Mouse (Mus musculus): ENCODE data around the gene Rnase11. TPM values are rescaled to one million over a fixed set of nuclear protein-coding genes. Genes with fewer than 3 reads are reported as not detected.
A peak's percentile ranks its signal among the peaks of the same experiment; 100 is the strongest.
"Not testable (repeated sequence)": the region's sequence is repeated elsewhere in the genome, so short reads cannot be mapped to it uniquely, and the experiment has no call there.

Rnase11 gene
- polyA plus RNA-seq (2011; ENCODE audit: insufficient read depth, insufficient read length, low read depth, missing spikeins), result not detected in 2 replicates

GRCm38 (mm10) chr14:51050063-51050462 is at the start of gene Rnase11:
Gene Rnase11, minus strand, starts transcription at chr14:51050163.
- TF ChIP-seq EP300 (IDR thresholded peaks at IDR 0.05; ENCODE audit: insufficient read depth, low read depth, low read length) (no peak), POLR2A (IDR thresholded peaks at IDR 0.05; ENCODE audit: insufficient read depth, low read length) (no peak), CTCF (IDR thresholded peaks at IDR 0.05; ENCODE audit: low read depth, low read length) (no peak)
- no peaks in the 10 kb centered on the region for H3K27me3 ChIP-seq (ENCODE audit: control insufficient read depth, insufficient read depth, low read length, poor library complexity, severe bottlenecking)
- no peak within 1 kb of the TSS for H3K9ac ChIP-seq (ENCODE audit: low read depth, poor library complexity, severe bottlenecking)

GRCm38 (mm10) chr14:51098921-51099320 is 49.0 kb upstream of the Rnase11 start:
- Histone ChIP-seq H3K36me3 (ENCODE audit: control insufficient read depth, insufficient read depth, low read length, poor library complexity, severe bottlenecking) (no peaks in the 10 kb centered on the region), H3K4me1 (ENCODE audit: control insufficient read depth, insufficient read depth, low read length) (no peaks in the 10 kb centered on the region), H3K27ac (ENCODE audit: insufficient read depth, low read length) (no peak overlapping the region), H3K4me3 (ENCODE audit: low read depth, low read length) (no peak overlapping the region), H3K27me3 (ENCODE audit: control insufficient read depth, insufficient read depth, low read length, poor library complexity, severe bottlenecking) (no peaks in the 10 kb centered on the region), H3K9ac (ENCODE audit: low read depth, poor library complexity, severe bottlenecking) (no peak overlapping the region), H3K9me3 (replicated peaks; ENCODE audit: control insufficient read depth, insufficient read depth, low read length, poor library complexity, severe bottlenecking) (no peaks in the 10 kb centered on the region)
- TF ChIP-seq CTCF (IDR thresholded peaks at IDR 0.05; ENCODE audit: low read depth, low read length) (no peak), EP300 (IDR thresholded peaks at IDR 0.05; ENCODE audit: insufficient read depth, low read depth, low read length) (no peak), POLR2A (IDR thresholded peaks at IDR 0.05; ENCODE audit: insufficient read depth, low read length) (no peak)

More at GRCm38 (mm10) chr14:51050063-51050462, at the start of gene Rnase11:
- H3K27ac ChIP-seq (ENCODE audit: insufficient read depth, low read length), result no peak within 1 kb of the TSS
- H3K4me3 ChIP-seq (ENCODE audit: low read depth, low read length), result no peak within 1 kb of the TSS
- H3K36me3 ChIP-seq (ENCODE audit: control insufficient read depth, insufficient read depth, low read length, poor library complexity, severe bottlenecking), result no peaks in the 10 kb centered on the region
- H3K4me1 ChIP-seq (ENCODE audit: control insufficient read depth, insufficient read depth, low read length), result peaks cover 3% of the 10 kb centered on the region
- no peaks in the 10 kb centered on the region for H3K9me3 ChIP-seq (replicated peaks; ENCODE audit: control insufficient read depth, insufficient read depth, low read length, poor library complexity, severe bottlenecking)

- H3K36me3 ChIP-seq (ENCODE audit: control insufficient read depth, insufficient read depth, low read length, poor library complexity, severe bottlenecking); H3K9me3 ChIP-seq (replicated peaks; ENCODE audit: control insufficient read depth, insufficient read depth, low read length, poor library complexity, severe bottlenecking); H3K4me1 ChIP-seq (ENCODE audit: control insufficient read depth, insufficient read depth, low read length); H3K27me3 ChIP-seq (ENCODE audit: control insufficient read depth, insufficient read depth, low read length, poor library complexity, severe bottlenecking); H3K4me3 ChIP-seq (ENCODE audit: low read depth, low read length); H3K9ac ChIP-seq (ENCODE audit: low read depth, poor library complexity, severe bottlenecking); H3K27ac ChIP-seq (ENCODE audit: insufficient read depth, low read length): not testable (repeated sequence)
- TF ChIP-seq CTCF (IDR thresholded peaks at IDR 0.05; ENCODE audit: low read depth, low read length), result peak; percentile 24
Measured at GRCm38 (mm10) chr14:51098300-51098699, 48.3 kb upstream of the Rnase11 start.

- H3K4me1 ChIP-seq (ENCODE audit: control insufficient read depth, insufficient read depth, low read length), result no peaks in the 10 kb centered on the region
- TF ChIP-seq POLR2A (IDR thresholded peaks at IDR 0.05; ENCODE audit: insufficient read depth, low read length) (no peak), EP300 (IDR thresholded peaks at IDR 0.05; ENCODE audit: insufficient read depth, low read depth, low read length) (no peak)
- no peak overlapping the region for H3K9ac ChIP-seq (ENCODE audit: low read depth, poor library complexity, severe bottlenecking)
- no peaks in the 10 kb centered on the region for H3K9me3 ChIP-seq (replicated peaks; ENCODE audit: control insufficient read depth, insufficient read depth, low read length, poor library complexity, severe bottlenecking)
- no peaks in the 10 kb centered on the region for H3K27me3 ChIP-seq (ENCODE audit: control insufficient read depth, insufficient read depth, low read length, poor library complexity, severe bottlenecking)
- H3K36me3 ChIP-seq (ENCODE audit: control insufficient read depth, insufficient read depth, low read length, poor library complexity, severe bottlenecking), result no peaks in the 10 kb centered on the region
- no peak overlapping the region for H3K27ac ChIP-seq (ENCODE audit: insufficient read depth, low read length)
- H3K4me3 ChIP-seq (ENCODE audit: low read depth, low read length), result no peak overlapping the region
Measured at GRCm38 (mm10) chr14:51095736-51096524, 46.0 kb upstream of the Rnase11 start.

GRCm38 (mm10) chr14:51094921-51095320 is 45.0 kb upstream of the Rnase11 start:
- Histone ChIP-seq H3K4me3 (ENCODE audit: low read depth, low read length) (no peak overlapping the region), H3K27me3 (ENCODE audit: control insufficient read depth, insufficient read depth, low read length, poor library complexity, severe bottlenecking) (no peaks in the 10 kb centered on the region), H3K9ac (ENCODE audit: low read depth, poor library complexity, severe bottlenecking) (no peak overlapping the region), H3K36me3 (ENCODE audit: control insufficient read depth, insufficient read depth, low read length, poor library complexity, severe bottlenecking) (no peaks in the 10 kb centered on the region), H3K9me3 (replicated peaks; ENCODE audit: control insufficient read depth, insufficient read depth, low read length, poor library complexity, severe bottlenecking) (no peaks in the 10 kb centered on the region), H3K27ac (ENCODE audit: insufficient read depth, low read length) (no peak overlapping the region), H3K4me1 (ENCODE audit: control insufficient read depth, insufficient read depth, low read length) (no peaks in the 10 kb centered on the region)
- TF ChIP-seq POLR2A (IDR thresholded peaks at IDR 0.05; ENCODE audit: insufficient read depth, low read length) (no peak), EP300 (IDR thresholded peaks at IDR 0.05; ENCODE audit: insufficient read depth, low read depth, low read length) (no peak), CTCF (IDR thresholded peaks at IDR 0.05; ENCODE audit: low read depth, low read length) (no peak)

GRCm38 (mm10) chr14:51094096-51094875 is 44.3 kb upstream of the Rnase11 start:
- H3K27ac ChIP-seq (ENCODE audit: insufficient read depth, low read length), result no peak overlapping the region
- H3K9ac ChIP-seq (ENCODE audit: low read depth, poor library complexity, severe bottlenecking), result no peak overlapping the region
- no peak for TF ChIP-seq POLR2A (IDR thresholded peaks at IDR 0.05; ENCODE audit: insufficient read depth, low read length)
- no peak for TF ChIP-seq CTCF (IDR thresholded peaks at IDR 0.05; ENCODE audit: low read depth, low read length)
- no peak for TF ChIP-seq EP300 (IDR thresholded peaks at IDR 0.05; ENCODE audit: insufficient read depth, low read depth, low read length)
- H3K4me1 ChIP-seq (ENCODE audit: control insufficient read depth, insufficient read depth, low read length), result no peaks in the 10 kb centered on the region
- H3K27me3 ChIP-seq (ENCODE audit: control insufficient read depth, insufficient read depth, low read length, poor library complexity, severe bottlenecking), result no peaks in the 10 kb centered on the region
- H3K4me3 ChIP-seq (ENCODE audit: low read depth, low read length), result no peak overlapping the region
- H3K36me3 ChIP-seq (ENCODE audit: control insufficient read depth, insufficient read depth, low read length, poor library complexity, severe bottlenecking), result no peaks in the 10 kb centered on the region
- H3K9me3 ChIP-seq (replicated peaks; ENCODE audit: control insufficient read depth, insufficient read depth, low read length, poor library complexity, severe bottlenecking), result no peaks in the 10 kb centered on the region

All from ES-Bruce4 (cell line).